Mouse (Mus musculus) hindbrain, embryonic 16.5 days (tissue): Measurements from ENCODE around the gene Rpl31. TPM values are rescaled to one million over a fixed set of nuclear protein-coding genes. Genes with fewer than 3 reads are reported as not detected.
A peak's percentile ranks its signal among the peaks of the same experiment; 100 is the strongest.

Experiments
- ATAC-seq: fragments of 200-750 bp; cut with Nextera tagmentation; 2 replicates; pipeline ENCODE4 v1.8.0; 2017; ENCODE audit warnings: moderate TSS enrichment, moderate library complexity
- H3K27ac ChIP-seq: fragments of 300-500 bp; sonication (generic); 2 replicates; pipeline ENCODE4 v1.5.1; 2014; ENCODE audit warnings: low read depth, mild to moderate bottlenecking, control low read depth, low read length, moderate library complexity
- H3K27me3 ChIP-seq: fragments of 300-500 bp; sonication (generic); replicated peaks from 2 replicates; pipeline ENCODE4 v1.6.1; 2014; ENCODE audit warnings: low read length; ENCODE audit not compliant: control insufficient read depth, insufficient read depth
- H3K36me3 ChIP-seq: fragments of 300-500 bp; sonication (generic); 2 replicates; pipeline ENCODE4 v1.6.1; 2014; ENCODE audit warnings: mild to moderate bottlenecking, low read length, moderate library complexity, mixed read lengths; ENCODE audit not compliant: control insufficient read depth, insufficient read depth
- H3K4me1 ChIP-seq: fragments of 300-500 bp; sonication (generic); 2 replicates; pipeline ENCODE4 v1.6.1; 2014; ENCODE audit warnings: low read depth, low read length; ENCODE audit not compliant: control insufficient read depth, insufficient read depth
- H3K4me2 ChIP-seq: fragments of 300-500 bp; sonication (generic); 2 replicates; pipeline ENCODE4 v1.6.1; 2014; ENCODE audit warnings: mild to moderate bottlenecking, low read length, control low read depth, moderate library complexity
- H3K4me3 ChIP-seq: fragments of 300-500 bp; sonication (generic); 2 replicates; pipeline ENCODE4 v1.5.1; 2014; ENCODE audit warnings: mild to moderate bottlenecking, low read length, control low read depth, moderate library complexity
- H3K9ac ChIP-seq: fragments of 300-500 bp; sonication (generic); 2 replicates; pipeline ENCODE4 v1.6.1; 2014; ENCODE audit warnings: low read depth, mild to moderate bottlenecking, control low read depth, low read length, moderate library complexity
- H3K9me3 ChIP-seq: fragments of 300-500 bp; sonication (generic); 2 replicates; pipeline ENCODE4 v1.6.1; 2014; ENCODE audit warnings: mild to moderate bottlenecking, low read length, moderate library complexity; ENCODE audit not compliant: control insufficient read depth
- WGBS: fragments of 180-500 bp; shearing (Covaris S2); extraction: QIAGEN DNeasy Blood & Tissue Kit; methylation state at CpG from one replicate; pipeline ENCODE4 v1.1.7; 2014; 5-methylcytosine and 5-hydroxymethylcytosine counted together
- polyA plus RNA-seq: library from polyadenylated mRNA; unstranded; fragments of >200 nt; fragmentation: Nextera tagmentation; extraction: Ambion mirVana; gene quantifications from 2 replicates; pipeline ENCODE4 v1.2.1, GENCODE M21; 2015

The Rpl31 gene
- polyA plus RNA-seq, 1 experiment from 2014 or later = 257 TPM

GRCm38 (mm10) chr1:39376121-39376520 lies 8.5 kb downstream of the Rpl31 start:
- H3K9ac ChIP-seq = no peak overlapping the region
- H3K4me3 ChIP-seq = no peak overlapping the region
- 84% methylated on average over 7 of the region's 7 CpGs for WGBS
- no peaks in the 10 kb centered on the region for H3K9me3 ChIP-seq
- no peak overlapping the region for H3K27ac ChIP-seq
- no peaks in the 10 kb centered on the region for H3K4me1 ChIP-seq
- peaks cover 14% of the 10 kb centered on the region for H3K36me3 ChIP-seq
- no peak for ATAC-seq
- H3K27me3 ChIP-seq = no peaks in the 10 kb centered on the region
- no peak overlapping the region for H3K4me2 ChIP-seq

GRCm38 (mm10) chr1:39376726-39377240 lies 9.1 kb downstream of the Rpl31 start:
- 89% methylated on average over 9 of the region's 9 CpGs for WGBS
- H3K9me3 ChIP-seq = no peaks in the 10 kb centered on the region
- H3K36me3 ChIP-seq = peaks cover 8% of the 10 kb centered on the region; the same call in 1 of the 2 replicates
- no peak overlapping the region for H3K4me3 ChIP-seq
- no peaks in the 10 kb centered on the region for H3K4me1 ChIP-seq
- H3K4me2 ChIP-seq = no peak overlapping the region
- no peak overlapping the region for H3K27ac ChIP-seq
- no peak overlapping the region for H3K9ac ChIP-seq
- no peaks in the 10 kb centered on the region for H3K27me3 ChIP-seq
- 0 out of 2 replicates have a peak, but pooled peaks have one; percentile 4 for ATAC-seq

GRCm38 (mm10) chr1:39378540-39378939 lies 10.9 kb downstream of the Rpl31 start:
- 64% methylated on average over 1 of the region's 1 CpGs for WGBS
- Histone ChIP-seq H3K36me3 (no peaks in the 10 kb centered on the region), H3K4me2 (no peak overlapping the region), H3K27ac (no peak overlapping the region), H3K9ac (no peak overlapping the region), H3K9me3 (no peaks in the 10 kb centered on the region), H3K4me1 (no peaks in the 10 kb centered on the region), H3K27me3 (no peaks in the 10 kb centered on the region), H3K4me3 (no peak overlapping the region)
- no peak for ATAC-seq

- no peaks in the 10 kb centered on the region for H3K36me3 ChIP-seq
- H3K4me3 ChIP-seq = no peak overlapping the region
- H3K4me1 ChIP-seq = no peaks in the 10 kb centered on the region
- 76% methylated on average over 5 of the region's 5 CpGs for WGBS
- no peak for ATAC-seq
- no peaks in the 10 kb centered on the region for H3K9me3 ChIP-seq
- H3K27me3 ChIP-seq = no peaks in the 10 kb centered on the region
- H3K4me2 ChIP-seq = no peak overlapping the region
- H3K9ac ChIP-seq = no peak overlapping the region
- no peak overlapping the region for H3K27ac ChIP-seq
Measured at GRCm38 (mm10) chr1:39379021-39379420, 11.4 kb downstream of the Rpl31 start.

- H3K9me3 ChIP-seq = no peaks in the 10 kb centered on the region
- no peaks in the 10 kb centered on the region for H3K36me3 ChIP-seq
- H3K4me2 ChIP-seq = no peak overlapping the region
- 82% methylated on average over 9 of the region's 9 CpGs for WGBS
- no peak for ATAC-seq
- no peaks in the 10 kb centered on the region for H3K27me3 ChIP-seq
- H3K27ac ChIP-seq = no peak overlapping the region
- no peak overlapping the region for H3K9ac ChIP-seq
- H3K4me3 ChIP-seq = no peak overlapping the region
- no peaks in the 10 kb centered on the region for H3K4me1 ChIP-seq
Measured at GRCm38 (mm10) chr1:39381017-39381416, 13.4 kb downstream of the Rpl31 start.

- no peaks in the 10 kb centered on the region for H3K36me3 ChIP-seq
- H3K27ac ChIP-seq = no peak overlapping the region
- WGBS = 88% methylated on average over 9 of the region's 9 CpGs
- H3K4me1 ChIP-seq = no peaks in the 10 kb centered on the region
- no peaks in the 10 kb centered on the region for H3K27me3 ChIP-seq
- H3K4me2 ChIP-seq = no peak overlapping the region
- H3K9ac ChIP-seq = no peak overlapping the region
- no peaks in the 10 kb centered on the region for H3K9me3 ChIP-seq
- ATAC-seq = no peak
- H3K4me3 ChIP-seq = no peak overlapping the region
Measured at GRCm38 (mm10) chr1:39384914-39385313, 17.3 kb downstream of the Rpl31 start.

- WGBS = 75% methylated on average over 3 of the region's 3 CpGs
- no peaks in the 10 kb centered on the region for H3K9me3 ChIP-seq
- no peak overlapping the region for H3K9ac ChIP-seq
- H3K27me3 ChIP-seq = no peaks in the 10 kb centered on the region
- H3K4me1 ChIP-seq = no peaks in the 10 kb centered on the region
- no peaks in the 10 kb centered on the region for H3K36me3 ChIP-seq
- no peak overlapping the region for H3K27ac ChIP-seq
- no peak overlapping the region for H3K4me3 ChIP-seq
- no peak overlapping the region for H3K4me2 ChIP-seq
- ATAC-seq = no peak
Measured at GRCm38 (mm10) chr1:39386456-39386855, 18.8 kb downstream of the Rpl31 start.

- Histone ChIP-seq H3K9ac (no peak overlapping the region), H3K4me2 (no peak overlapping the region), H3K27me3 (no peaks in the 10 kb centered on the region), H3K9me3 (no peaks in the 10 kb centered on the region), H3K4me3 (no peak overlapping the region), H3K36me3 (no peaks in the 10 kb centered on the region), H3K4me1 (no peaks in the 10 kb centered on the region), H3K27ac (no peak overlapping the region)
- ATAC-seq = peak; percentile 53
- WGBS = 71% methylated on average over 4 of the region's 4 CpGs
Measured at GRCm38 (mm10) chr1:39387497-39387896, 19.9 kb downstream of the Rpl31 start.

GRCm38 (mm10) chr1:39388163-39388562 lies 20.5 kb downstream of the Rpl31 start:
- Histone ChIP-seq H3K36me3 (0 out of 2 replicates have a peak, but pooled peaks cover under 1% of the 10 kb centered on the region), H3K4me1 (no peaks in the 10 kb centered on the region), H3K4me3 (no peak overlapping the region), H3K9ac (no peak overlapping the region), H3K4me2 (no peak overlapping the region), H3K27me3 (no peaks in the 10 kb centered on the region), H3K27ac (no peak overlapping the region), H3K9me3 (no peaks in the 10 kb centered on the region)
- 88% methylated on average over 2 of the region's 2 CpGs for WGBS
- no peak for ATAC-seq

GRCm38 (mm10) chr1:39389338-39389737 lies 21.7 kb downstream of the Rpl31 start:
- no peaks in the 10 kb centered on the region for H3K9me3 ChIP-seq
- H3K4me2 ChIP-seq = no peak overlapping the region
- no peaks in the 10 kb centered on the region for H3K4me1 ChIP-seq
- ATAC-seq = no peak
- WGBS = 92% methylated on average over 11 of the region's 11 CpGs
- no peak overlapping the region for H3K4me3 ChIP-seq
- H3K9ac ChIP-seq = no peak overlapping the region
- H3K27me3 ChIP-seq = no peaks in the 10 kb centered on the region
- H3K36me3 ChIP-seq = peaks cover 3% of the 10 kb centered on the region; the same call in 1 of the 2 replicates
- H3K27ac ChIP-seq = no peak overlapping the region
